Mouse (Mus musculus) T-helper 17 cell (primary cell): Measurements from ENCODE around the gene Zfp617.
"Not testable (repeated sequence)": the region's sequence is repeated elsewhere in the genome, so short reads cannot be mapped to it uniquely, and the experiment has no call there.

Experiments
- in situ Hi-C, 2 experiments: fragments of 300-600 bp; cut with MboI, MseI; formaldehyde crosslinking; loops; 1 replicate in 1 of 2; 2 replicates in 1 of 2; pipeline ENCODE4 v1.15.1; 2025; ENCODE audit warnings: high pct_unique_total_duplicates in 2 of 2

The Zfp617 gene

DNA sequence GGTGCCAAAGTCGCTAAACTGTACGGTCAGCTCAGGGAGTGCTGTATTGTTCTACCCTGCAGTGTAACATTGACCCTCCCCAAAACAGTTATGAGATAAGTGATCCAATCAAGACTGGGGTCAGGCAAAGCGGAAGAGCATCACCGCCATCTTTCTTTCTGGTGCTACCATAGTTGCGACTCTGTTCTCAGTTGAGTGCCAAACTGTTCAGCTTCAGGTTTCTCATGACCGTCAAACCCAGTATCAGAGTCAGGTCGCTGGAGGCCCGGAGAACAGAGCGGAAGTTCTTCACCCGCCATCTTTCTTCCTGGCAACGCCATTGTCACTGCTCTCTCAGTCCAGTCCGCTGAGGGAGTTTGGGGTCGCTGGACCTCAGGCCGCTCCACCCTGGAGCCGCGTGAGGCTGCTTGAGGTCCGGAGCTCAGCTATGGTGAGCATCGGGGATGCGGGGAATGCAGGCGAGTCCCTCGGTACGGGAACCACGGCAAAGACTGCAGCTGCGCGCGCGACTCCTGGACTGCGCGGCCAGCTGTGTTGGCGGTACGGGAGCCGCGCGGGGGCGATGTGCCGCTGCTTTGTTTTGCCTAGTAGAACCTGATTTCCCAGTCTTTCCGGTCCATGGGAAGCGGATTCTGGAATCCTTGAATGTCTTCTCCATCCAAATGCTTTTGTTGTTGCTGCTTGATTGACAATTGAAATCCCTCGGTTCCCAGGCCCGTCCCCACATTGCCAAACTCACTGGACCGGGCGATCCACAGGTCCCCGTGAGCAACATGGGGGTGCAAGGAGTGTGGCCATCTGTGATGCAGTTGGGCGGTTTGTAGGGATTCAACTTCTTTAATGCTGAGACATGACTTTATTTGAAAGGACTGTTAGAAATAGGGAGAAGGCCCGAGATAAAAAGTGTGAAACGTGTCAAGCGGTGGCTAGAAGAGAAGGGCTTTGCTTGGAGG lies at the start of gene Zfp617, which contains the start of gene Zfp882:
TSS of gene Zfp617 (plus strand) at position 327 of the 953 bp plus-strand sequence.
TSS of gene Zfp882 (plus strand) at position 300 of the 953 bp plus-strand sequence.
- in situ Hi-C loops, result loop anchor here in 1 of 2 experiments (5.0 kb wide), 1 partner anchor 569 kb away; the partner anchor contains the start of gene Cherp

DNA sequence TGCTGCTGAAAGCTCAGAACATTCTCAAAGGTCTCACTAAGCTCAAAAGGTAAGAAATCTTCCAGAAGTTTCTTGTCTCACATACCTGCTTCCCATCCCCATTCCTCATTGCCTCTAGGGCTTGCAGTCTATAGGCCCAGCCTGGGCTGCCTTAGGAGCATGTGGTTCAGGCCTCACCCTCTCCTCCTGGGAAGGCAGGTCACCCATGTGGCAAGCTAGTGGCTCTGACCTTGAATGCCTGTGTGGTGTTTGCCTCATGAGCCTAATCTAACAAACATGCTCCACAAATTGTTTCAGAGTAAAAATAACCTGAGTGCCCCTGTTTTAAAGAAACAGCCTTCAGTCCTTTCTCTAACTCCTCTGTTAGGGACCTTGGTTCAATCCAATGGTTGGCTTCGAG lies 46.9 kb upstream of the Zfp617 start:
- in situ Hi-C loops, result not testable (repeated sequence)

DNA sequence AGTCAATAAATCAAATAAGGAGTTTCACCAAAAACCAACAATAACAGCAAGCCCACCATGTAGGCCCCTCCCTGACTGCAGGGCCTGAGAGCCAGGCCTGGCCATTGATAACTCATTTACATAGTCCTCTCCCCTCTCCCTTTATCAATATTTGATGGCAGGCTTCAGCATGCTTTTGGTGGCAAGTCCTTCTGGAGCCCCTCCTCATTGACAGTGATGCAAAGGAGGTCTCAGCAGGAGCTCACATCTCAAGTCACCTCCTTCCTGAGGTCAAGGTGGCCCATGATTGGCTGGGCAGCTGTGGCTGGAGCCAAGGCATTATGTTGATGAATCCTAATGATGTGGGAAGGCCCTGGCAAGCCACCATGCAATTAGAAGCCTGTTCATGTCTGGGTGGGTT lies 46.4 kb upstream of the Zfp617 start:
- in situ Hi-C loops, result not testable (repeated sequence)

DNA sequence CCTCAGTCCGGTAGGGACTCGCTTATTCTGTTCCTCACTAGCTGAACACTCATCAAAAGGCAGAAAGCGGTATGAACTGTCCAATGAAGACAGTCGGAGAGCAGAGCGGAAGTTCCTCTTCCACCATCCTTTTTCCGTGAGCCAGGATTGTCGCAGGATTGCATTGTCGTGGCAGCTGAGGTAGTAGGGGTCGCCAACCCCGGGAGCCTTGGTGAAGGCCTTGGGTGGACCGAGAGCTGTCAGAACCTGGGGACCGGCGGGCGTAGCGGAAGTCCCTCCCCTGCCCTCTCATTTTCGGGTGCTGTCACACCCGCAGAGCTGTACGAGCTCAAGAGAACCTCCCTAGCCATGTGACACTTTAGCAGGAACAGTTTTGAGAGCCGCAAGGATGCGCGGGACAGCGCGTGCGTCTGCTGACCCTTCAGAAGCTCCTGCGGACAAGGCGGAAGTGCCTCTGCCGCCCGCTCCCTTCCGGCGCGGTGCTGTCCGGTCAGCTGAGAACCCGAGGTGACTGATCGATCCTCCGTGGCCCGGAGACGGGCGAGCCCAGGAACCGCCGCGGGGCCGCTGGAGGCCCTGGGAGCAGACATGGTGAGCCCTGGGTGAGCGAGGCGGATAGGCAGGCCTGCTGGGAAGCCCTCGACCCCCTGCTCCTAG lies 26.7 kb upstream of the Zfp617 start, which contains the start of gene Zfp709:
TSS of gene Zfp709 (plus strand) at position 402 of the 657 bp plus-strand sequence.
- in situ Hi-C loops, result loop anchor here in 1 of 2 experiments (5.0 kb wide), 1 partner anchor 71 kb away; the partner anchor contains the start of gene Zfp961

DNA sequence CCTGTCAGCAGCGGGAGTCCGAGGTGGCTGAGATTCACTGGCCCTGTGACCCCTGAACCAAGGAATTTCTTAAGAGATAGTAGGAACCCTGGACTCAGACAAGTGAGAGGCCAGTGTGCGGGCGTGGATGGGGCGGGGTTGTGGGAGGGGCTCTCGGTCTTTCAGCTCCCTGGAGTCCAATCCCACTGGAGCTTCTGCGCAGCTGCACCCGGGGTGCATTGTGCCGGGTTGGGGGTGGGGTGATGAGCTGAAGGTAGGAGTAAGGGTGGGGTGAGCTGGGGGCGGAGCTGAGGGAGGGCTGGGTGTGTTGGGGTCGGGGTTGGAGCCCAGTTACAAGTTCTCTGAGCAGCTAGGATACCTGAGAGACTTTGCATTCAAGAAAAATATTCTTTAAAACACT lies 7.8 kb upstream of the Zfp617 start:
- in situ Hi-C loops, result loop anchor here (5.0 kb wide), 1 partner anchor 873 kb away; no protein-coding TSS in a partner anchor

DNA sequence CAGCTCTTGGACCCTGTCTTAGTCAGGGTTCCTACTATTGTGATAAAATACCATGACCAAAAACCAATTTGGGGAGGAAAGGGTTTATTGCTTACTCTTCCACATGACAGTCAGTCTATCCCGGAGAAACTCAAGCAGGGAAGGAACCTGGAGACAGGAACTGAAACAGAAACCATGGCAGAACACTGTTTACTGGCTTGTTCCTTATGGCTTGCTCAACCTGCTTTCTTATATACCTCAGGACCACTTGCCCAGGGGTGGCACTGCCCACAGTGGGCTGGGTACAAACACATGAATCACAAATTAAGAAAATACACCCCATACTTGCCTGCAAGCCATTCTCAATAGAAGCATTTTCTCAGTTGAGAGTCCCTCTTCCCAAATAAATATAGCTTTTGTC lies 5.4 kb upstream of the Zfp617 start:
- in situ Hi-C loops, result loop anchor here (5.0 kb wide), 1 partner anchor 876 kb away; no protein-coding TSS in a partner anchor

DNA sequence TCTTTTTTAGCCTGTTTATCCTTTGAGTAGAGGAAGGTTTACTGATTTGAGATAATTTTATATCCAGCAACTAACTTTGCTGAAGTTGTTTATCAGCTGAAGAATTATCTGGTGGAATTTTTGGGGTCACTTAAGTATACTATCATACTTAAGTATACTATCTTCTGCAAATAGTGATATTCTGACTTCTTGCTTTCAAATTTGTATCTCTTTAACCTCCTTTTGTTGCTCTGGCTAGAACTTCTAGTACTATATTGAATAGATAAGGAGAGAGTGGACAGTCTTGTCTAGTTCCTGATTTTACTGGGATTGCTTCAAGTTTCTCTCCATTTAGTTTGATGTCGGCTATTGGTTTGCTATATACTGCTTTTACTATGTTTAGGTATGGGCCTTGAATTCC lies 1.6 kb upstream of the Zfp617 start:
- in situ Hi-C loops, result loop anchor here in 1 of 2 experiments (5.0 kb wide), 1 partner anchor 570 kb away; the partner anchor contains the start of gene Cherp

DNA sequence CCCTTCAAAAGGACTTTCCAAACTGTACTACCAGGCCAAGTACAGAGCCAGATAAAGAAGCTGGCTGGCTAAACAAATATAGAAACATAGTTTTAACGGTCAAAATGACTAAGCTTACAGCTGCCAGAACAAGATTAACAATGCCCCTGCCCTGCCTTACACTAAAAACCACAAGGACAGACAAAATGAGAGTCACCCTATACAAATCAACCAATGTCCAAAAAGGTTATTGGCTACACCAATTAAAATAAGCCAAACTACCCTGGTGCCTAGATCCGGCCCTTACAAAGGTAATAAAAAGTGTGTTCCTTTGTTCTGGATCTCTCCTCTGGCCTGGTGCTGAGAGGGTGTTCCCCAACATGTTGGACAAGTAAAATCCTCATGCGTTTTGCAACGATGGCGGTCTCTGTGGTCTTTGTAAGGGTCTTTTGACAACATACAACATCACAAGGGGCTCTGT lies 607 bp upstream of the Zfp617 start:
- in situ Hi-C loops, result loop anchor here in 1 of 2 experiments (5.0 kb wide), 1 partner anchor 569 kb away; the partner anchor contains the start of gene Cherp

DNA sequence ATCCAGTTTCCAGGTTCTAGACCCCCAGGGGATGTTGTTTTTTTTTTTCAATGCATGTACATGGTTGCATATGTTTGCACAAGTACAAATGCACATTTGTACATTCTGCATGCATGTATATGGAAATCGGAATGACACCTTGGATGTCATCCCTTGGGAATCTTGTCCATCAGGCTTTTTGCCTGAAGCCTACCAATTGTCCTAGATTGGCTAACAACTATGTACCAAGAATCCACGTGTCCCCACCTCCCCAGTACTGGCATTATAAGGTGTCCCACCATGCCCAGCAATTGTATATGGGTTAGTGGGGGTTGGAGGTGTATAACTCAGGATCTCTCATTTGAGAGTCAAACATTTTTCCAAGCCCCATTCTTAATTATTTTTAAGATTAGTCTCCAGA lies 3.9 kb downstream of the Zfp617 start:
- in situ Hi-C loops, result loop anchor here in 1 of 2 experiments (10.0 kb wide), 1 partner anchor 733 kb away; the partner anchor contains the start of gene Nwd1

DNA sequence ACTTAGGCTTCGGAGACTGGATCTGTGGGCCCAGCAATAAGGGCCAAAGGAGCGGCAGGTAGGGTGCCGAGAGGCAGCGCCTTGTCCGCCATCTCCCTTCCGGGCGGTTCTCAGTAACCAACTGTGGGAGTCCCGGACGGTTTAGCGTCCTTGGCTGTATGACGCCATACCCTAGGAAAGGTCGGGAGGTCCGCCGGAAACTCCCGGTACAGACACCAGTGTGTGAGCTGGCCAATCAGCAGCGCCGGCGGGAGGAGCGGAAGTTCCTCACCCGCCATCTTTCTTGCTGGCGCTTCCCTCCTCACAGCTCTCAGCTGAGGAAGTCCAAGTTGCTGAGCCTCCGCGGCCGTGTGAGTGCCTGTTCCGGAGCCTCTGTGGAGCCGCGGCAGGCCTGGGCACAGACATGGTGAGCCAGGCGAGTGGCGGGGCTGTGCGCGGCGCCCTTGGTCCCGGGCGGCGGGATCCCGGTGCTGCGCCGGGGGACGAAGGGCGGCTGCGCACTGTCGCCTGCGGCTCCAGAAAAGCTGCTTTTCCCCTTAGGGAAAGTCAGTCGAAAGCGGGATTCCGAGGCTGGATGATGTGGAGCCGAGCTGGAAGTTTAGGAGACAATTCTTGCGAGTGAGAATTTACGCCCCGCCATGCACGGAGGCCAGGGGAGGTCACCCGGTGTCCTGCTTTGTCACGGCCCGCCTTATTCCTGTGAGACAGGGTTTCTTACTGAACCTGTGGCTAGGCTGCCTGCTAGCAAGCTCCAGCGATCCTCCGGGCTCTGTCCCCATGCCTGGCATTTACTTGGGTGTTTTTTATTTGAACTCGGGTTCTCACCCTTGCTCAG lies 14.3 kb downstream of the Zfp617 start:
- in situ Hi-C loops, result no loop called here

DNA sequence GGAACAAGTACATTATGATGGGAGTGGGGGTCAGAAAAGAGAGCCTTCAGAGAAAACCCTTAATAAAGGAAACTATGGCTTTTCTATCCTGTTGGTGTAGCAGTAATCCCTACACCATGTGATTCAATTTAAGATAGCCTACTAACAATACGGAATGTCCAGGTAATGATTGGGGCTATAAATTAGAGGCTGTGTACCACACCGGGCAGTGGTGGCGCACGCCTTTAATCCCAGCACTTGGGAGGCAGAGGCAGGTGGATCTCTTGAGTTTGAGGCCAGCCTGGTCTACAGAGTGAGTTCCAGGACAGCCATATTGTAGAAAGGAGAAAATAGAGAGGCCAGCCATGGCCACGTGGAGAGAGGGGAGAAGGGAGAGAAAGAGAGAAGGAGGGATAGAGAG lies 17.4 kb downstream of the Zfp617 start:
- in situ Hi-C loops, result no loop called here

DNA sequence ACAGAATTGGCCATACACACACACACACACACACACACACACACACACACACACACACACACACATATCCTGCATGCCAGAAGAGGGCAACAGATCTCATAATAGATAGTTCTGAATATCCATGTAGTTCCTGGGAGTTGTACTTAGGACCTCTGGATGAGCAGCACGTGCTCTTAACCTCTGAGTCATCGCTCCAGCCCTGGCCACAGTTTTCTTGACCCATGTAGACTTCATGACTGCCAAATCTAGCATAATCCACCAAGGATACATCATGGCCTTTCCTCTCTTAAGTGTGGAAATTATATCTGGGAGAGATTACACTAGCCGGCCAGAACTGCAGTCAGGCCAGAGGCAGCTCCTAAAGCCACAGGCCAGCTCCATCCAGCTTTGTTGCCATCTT lies 18.1 kb downstream of the Zfp617 start:
- in situ Hi-C loops, result no loop called here

DNA sequence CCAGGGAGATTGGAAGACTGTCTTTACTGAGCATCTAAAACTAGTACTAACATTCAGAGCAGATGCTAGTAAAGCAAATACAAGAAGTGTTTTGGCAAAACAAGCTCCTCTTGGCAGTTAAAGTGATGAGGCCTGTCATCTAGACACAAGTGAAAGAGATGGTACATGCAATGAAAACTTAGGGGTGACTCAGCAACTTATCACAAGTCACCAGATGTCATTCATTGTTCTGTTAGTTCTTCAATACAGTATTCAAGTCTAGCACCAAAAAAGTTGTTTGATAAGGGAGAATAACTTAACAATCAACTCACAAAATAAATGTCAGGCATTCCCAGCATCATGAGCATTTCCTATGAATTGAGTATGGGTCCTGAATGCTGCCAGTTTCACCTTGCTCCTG lies 19.3 kb downstream of the Zfp617 start:
- in situ Hi-C loops, result no loop called here

DNA sequence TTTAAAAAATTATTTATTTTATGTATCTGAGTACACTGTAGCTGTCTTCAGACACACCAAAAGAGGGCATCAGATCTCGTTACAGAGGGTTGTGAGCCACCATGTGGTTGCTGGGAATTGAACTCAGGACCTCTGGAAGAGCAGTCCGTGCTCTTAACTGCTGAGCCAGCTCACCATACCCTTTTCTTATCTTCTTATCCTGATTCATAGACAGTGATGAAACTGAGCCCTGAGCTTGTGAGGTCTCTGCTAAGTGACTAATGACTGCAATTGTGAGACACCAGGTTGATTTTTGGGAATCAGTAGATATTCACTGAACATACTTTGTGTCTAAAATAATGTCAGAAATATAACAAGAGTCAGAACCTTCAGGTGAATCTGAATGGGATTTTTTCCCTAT lies 29.6 kb downstream of the Zfp617 start:
- in situ Hi-C loops, result not testable (repeated sequence)

DNA sequence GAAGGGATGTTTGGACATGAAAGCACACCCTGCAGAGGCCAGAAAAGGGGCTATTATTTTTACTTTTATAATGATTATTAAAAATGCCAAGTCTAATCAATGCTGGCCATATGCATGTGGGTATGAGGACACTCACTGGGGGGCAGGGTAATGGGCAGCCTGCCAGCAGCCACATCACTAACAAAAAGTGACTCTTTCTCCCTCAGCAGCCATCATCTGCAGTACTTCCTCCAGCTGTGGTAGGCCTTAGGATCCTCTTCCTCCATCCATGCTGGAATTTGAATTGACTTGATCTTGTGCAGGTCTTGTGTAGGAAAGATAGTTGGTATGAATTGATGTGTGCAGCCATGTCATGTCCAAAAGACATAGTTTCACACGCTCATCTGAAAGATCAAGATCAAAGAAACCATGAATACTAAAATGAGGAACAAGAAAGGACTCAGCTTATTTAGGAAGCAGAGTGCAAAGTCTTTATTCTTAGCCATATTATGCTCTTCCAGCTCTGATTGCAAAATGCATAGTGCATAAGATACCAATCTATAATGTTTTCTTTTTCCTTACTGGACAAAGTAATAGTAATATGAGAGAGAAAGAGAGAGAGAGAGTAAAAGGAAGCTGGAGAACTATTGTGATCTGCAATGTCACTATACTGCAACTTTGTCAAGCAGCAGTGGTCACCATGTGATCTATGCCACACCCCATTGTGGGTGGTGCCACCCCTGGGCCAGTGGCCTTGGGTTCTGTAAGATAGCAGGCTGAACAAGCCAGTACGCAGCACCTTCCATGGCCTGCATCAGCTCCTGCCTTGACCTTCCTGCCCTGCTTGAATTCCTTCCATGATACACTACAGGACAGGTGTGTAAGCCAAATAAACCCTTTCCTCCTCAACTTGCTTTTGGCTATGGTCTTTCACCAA lies 32.1 kb downstream of the Zfp617 start:
- in situ Hi-C loops, result no loop called here

DNA sequence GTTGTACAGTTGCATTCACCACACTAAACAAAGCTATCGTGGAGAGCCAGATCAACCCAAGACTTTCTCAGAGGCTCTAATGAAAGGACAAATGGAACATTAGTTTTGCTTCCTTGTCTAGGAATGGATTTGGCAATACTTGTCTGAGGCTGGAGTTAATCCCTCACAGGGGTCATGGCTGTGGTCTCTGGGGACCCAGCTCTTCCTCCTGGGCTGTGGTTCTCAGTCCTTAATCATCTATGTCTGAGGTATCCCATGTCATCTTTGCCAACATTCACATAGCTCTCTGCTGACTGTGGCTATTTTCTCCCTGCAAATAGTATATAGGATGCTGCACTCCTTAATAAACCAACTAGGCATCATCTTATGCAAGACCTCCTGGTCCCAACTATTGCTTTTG lies 33.3 kb downstream of the Zfp617 start:
- in situ Hi-C loops, result no loop called here

DNA sequence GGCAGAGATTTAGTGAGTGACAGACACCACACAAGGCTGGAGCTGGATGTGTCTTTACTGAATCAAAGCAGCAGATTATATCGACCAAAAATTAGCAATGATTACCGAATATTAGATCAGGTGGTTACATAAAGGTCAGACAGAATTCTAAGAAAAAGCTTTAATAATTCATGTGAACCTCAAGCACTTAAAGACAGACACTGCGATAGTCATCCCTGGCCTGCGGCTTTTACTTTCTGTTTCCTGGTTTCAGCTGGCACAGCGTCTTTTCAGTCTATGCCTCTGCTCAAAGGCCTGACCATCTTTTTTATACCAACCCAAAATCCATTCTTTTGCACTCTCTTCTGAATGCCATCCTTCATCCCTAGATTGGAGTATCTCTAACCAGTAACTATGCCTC lies 40.2 kb downstream of the Zfp617 start:
- in situ Hi-C loops, result no loop called here

DNA sequence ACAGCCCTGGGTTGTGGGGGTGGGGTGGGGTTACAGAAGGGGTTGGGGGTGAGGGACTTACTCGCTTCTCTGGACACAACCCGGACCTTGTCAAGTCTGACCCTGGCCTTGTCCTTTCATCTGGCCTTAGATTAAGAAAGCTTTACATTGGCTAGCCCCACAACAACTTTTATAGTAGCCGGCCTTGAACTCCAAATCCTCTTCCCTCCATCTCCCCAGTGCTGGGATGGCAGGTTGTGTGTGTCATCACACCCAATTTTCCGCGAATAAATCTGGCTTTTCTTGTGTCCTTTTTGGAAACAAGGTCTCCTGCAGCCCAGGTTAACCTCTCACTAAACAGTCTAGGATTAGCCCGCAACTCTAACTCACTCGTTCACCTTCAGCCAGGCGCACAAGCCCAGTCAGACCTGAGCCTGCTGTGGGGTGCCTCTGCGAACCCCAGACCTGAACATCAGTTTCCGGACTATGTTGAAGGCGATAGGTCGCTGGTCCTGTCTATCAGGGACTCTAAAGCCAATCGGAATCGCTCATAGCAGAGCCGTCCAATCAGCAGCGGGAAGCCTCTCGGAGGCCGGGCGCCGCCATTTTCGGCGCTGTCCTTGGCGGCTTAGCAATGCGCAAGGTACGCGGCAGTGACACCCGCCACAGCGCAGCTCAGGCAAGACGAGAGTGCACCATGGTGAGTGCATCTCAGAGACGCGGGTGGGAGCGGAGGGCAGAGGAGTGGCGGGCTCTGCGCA lies 42.2 kb downstream of the Zfp617 start, which contains the start of gene Zfp961:
TSS of gene Zfp961 (plus strand) at position 557 of the 740 bp plus-strand sequence.
- in situ Hi-C loops, result loop anchor here in 1 of 2 experiments (5.0 kb wide), 1 partner anchor 68 kb away; the partner anchor contains the start of gene Zfp709
